Mouse (Mus musculus): ENCODE data around the gene Mmp24.
A peak's percentile ranks its signal among the peaks of the same experiment; 100 is the strongest.
"Not testable (repeated sequence)": the region's sequence is repeated elsewhere in the genome, so short reads cannot be mapped to it uniquely, and the experiment has no call there.

Mmp24 gene

GRCm38 (mm10) chr2:155817301-155818245 is 42.4 kb downstream of the Mmp24 start:
- DNase-seq: peak; percentile 57

- DNase-seq: peak; percentile 93
Observed at GRCm38 (mm10) chr2:155818596-155819391, 43.7 kb downstream of the Mmp24 start.

GRCm38 (mm10) chr2:155819392-155819448 is 44.1 kb downstream of the Mmp24 start, which contains the start of gene BC029722:
TSS of gene BC029722 (minus strand) at chr2:155819426.
- no peak for DNase-seq

DNA sequence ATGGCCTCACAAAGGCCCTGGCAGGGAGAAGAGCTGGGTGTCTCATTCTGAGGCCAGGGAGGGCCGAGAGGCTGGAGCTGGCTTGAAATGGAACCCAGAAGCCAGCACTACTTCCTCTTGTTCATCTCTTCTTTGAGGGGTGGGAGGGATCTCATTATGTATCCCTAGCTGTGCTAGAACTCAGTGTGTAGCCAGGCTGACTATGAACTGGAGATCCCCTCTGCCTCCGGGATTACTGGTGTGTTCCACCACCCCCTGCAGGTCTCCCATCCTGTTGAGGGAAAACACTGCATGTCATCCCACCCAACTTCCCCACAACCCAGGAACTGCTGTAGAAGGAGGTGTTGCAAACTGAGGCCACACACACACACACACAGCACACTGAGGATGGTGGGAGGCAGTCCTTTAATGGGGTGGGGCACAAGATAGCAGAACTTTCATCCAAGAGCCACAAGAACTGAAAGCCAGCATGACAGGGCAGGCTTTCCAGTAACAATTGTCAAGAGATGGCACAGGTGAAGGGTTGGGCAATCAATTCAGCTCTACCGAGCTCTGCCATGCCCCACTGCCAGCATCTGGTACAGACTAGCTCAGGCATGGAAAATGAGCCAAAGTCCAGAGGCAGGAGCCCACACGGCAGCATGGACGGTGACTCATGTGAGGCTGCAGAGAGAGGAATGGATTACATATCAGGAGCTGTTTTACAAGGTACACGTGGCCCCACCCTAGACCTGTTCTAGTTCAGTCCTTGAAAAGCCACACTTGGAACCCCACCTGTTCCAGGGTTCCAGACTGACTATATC is 44.5 kb downstream of the Mmp24 start:
- peak; percentile 38 for DNase-seq

DNA sequence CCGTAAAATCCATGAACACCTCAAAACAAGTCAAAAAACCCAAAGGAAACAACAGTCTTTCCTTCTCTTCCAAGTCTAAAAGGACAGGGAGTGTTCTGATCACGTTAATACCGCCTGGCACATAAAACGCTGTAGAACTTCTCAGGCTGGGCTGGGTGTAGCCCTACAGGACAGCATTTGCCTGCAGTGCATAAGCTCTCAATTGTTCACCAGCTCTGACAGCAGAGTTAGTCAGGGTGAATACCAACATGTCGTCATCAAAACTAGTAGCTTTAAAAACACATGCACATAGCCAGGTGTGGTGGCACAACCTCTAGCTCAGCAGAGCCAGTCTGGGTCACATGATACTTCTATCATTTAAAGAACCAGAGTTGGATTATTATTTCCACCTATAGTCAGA is 45.6 kb downstream of the Mmp24 start:
- DNase-seq: no peak

DNA sequence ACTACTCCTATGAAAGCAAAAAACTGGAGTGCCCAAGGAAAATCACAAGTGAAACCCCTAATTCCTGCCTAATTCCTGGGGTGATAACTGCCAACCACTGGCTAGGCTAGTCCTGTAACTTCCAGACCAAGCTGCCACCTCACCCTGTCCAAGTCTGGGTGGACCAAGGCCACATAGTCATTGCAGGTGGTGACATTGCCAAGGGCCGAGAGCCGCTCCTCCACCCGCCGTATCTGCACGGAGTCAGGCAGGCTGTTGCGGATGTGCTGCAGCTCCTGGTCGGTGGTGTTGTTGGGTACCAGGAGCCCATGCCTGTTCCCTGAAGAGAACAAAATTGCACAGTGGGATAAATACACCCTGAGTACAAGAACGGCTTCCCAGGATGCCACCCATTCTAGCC is 48.6 kb downstream of the Mmp24 start:
- DNase-seq: no peak

DNA sequence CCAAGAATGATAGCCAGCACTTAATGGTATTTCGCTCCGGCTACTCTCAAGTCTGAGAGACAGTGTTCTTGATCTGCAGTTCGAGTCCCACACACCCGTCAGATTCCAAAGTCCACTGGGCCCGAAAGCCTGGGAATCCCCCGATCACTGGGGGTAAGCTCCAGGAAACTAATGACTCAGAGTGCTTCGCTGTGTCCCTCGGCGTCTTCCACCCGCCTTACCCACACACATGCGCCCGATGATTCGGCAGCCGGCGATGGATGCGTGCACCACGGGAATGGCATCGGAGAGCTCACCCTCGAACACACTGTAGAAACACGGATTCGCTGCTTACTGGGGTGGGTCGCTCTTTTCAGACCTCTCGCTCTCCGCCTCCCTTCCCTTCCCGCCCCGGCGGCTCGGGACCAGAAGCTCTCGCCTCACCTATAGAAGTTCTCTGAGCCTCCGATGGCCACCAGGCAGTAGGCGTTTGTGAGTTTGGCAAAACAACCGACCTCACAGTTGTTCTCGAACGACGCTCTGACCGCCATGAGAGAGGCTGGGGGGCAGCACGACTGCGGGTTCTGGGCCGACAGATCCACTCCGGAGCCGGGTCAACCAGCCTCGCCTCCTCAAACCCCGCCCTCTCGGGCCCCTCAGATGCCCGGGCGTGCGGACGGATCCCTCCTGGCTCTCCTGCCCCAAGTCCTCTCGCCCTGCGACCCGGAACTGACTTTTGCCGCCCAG is 50.9 kb downstream of the Mmp24 start:
- peak; percentile 22 for DNase-seq

DNA sequence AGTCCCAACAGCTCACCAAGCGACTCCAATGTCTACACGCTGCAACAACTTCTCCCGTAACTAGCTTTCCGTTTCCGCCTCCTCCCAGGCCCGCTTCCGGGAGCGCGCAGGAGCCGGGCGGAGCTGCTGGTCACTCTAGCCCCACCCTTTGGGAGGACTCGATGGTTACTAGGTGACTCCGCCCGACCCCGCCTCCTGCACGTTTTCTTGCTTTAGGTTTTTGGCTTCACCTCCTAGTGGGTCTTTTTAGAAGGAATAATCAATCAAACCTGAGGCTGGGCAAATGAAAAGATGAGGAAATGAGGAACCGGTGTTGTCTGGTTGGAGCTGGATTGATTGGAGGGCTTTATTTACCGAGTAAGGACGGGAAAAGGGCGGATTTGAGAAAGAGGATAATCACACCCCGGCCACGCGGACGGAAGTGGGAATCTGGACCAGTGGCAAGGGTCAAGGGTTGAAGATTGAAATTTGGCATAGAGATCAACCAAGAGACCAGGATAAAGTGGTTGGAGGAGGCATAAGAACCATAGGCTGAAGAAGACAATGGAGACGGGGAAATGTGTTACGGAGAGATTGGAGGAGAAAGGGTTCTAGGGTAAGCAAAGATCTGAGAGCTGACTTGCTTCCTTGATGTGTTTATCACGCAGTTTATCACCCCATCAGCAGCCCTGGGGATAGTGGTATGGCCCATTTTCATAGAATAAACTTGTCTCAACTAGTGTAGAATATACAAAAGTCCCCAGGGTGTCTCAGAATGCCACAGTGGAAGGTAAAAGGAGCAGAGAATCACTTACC is 51.7 kb downstream of the Mmp24 start, which contains the start of gene Eif6:
Eif6 (minus strand) TSS at position 296 of the 795 bp plus-strand sequence.
- peak; percentile 79 for DNase-seq

GRCm38 (mm10) chr2:155830841-155831240 is 55.7 kb downstream of the Mmp24 start:
- no peak for DNase-seq

GRCm38 (mm10) chr2:155831302-155831701 is 56.2 kb downstream of the Mmp24 start:
- no peak for DNase-seq

- DNase-seq: not testable (repeated sequence)
Observed at GRCm38 (mm10) chr2:155832087-155832486, 56.9 kb downstream of the Mmp24 start.

GRCm38 (mm10) chr2:155834732-155835131 is 59.6 kb downstream of the Mmp24 start, which contains the start of gene Fam83c:
TSS of gene Fam83c (minus strand) at chr2:155834854.
- no peak for DNase-seq

DNA sequence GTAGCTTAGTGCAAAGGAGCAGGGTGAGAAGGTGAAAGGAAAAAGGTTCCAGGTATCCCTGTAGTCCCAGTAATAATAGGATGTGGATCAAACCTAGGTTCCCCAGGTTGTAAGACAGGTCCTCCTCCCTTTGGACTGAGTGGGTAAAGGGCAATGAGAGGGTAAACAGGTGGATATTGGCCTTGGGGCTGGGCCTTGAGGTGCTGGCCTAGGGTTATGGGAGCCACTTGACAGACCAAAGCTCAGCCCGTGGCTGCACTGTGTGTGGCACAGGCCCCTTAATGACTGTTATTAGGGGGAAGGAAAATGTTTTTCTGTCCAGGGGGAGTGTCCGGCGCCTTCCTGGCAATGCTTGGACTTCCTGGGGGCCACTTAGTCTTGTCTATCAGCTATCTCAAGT is 62.8 kb downstream of the Mmp24 start:
- DNase-seq: no peak

- DNase-seq: no peak
Observed at GRCm38 (mm10) chr2:155838961-155839360, 63.8 kb downstream of the Mmp24 start.

GRCm38 (mm10) chr2:155846930-155847329 is 71.8 kb downstream of the Mmp24 start:
- DNase-seq: no peak

DNA sequence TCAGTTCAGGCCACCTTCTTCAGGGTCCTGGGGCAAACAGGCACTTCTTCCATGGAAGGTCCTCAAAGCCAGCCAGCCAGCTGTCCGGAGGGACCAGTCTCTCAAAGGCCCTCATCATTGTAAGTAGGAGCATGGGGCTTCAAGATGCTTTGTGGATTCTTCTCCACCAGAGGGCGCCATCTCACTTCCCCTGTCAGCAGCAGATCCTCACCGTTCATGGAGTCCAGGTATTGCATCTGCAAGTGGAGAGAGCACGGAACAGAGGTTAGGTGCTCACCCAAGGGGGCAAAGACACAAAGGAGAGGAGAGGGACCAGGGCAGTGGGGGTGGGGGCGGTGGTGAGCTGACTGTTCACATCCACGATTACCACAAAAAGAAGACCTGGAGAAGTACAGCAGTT is 73.1 kb downstream of the Mmp24 start:
- peak; percentile 83 for DNase-seq

- no peak for DNase-seq
Observed at GRCm38 (mm10) chr2:155849464-155849863, 74.3 kb downstream of the Mmp24 start.

DNA sequence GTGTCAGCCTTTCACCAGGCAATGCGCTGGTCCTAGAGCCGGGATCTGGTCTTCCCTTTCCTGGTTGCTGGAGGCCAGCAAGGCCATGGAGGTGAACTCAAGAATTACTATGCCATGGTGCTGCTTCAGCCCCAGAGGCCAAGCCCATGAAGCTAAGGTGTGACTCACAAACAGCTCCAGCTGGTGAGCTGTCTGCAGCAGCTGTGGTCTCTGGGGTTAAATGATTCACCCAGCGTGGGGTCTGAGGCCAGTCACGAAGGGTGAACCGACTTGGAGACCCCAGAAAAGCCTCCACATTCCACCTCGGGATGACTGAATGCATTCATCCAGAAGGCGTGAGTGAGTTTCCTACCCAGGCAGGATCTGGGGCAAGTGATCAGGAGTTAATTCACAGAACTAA is 75.0 kb downstream of the Mmp24 start:
- DNase-seq: no peak

DNA sequence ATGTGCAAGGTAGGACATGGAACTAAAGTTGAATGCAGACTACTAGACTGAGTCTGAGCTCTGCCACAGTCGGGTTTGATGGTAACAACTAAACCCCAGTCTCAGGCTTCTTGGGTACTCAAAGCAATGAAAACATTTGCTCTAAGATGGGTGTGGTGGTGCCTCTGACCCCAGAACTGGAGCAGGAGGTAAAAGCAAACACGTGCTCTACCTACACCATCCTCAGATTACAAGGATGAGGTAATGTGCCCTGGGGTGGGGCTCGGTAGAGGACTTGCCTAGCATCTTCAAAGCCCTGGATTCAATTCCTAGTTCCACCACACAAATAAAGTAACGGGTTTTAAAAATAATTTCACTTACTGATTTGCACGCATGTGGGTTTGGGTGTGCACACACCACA is 77.4 kb downstream of the Mmp24 start:
- no peak for DNase-seq

GRCm38 (mm10) chr2:155860102-155860501 is 85.0 kb downstream of the Mmp24 start:
- DNase-seq: no peak

DNA sequence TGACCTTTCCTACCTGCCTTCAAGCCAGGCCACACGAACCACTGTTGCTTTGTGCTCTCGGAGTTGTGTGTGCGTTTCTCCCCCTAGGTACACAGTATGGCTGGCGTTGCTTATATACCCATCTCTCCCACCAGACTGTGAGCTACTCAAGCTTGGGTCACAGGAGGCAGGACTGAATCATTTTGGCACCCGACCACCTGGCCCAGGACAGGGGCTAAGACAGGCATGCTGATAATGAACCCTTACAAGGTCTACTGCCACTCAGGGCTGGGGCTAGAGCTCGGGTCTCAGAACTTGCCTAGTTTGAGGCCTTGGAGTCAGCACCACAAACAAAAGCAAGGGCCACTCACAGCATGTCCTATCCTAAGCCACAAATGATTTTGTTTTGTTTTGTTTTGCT is 86.4 kb downstream of the Mmp24 start:
- no peak for DNase-seq
